Mouse (Mus musculus) embryonic facial prominence, embryonic 14.5 days (tissue): ENCODE data around the gene Lgi4. TPM values are rescaled to one million over a fixed set of nuclear protein-coding genes. Genes with fewer than 3 reads are reported as not detected.

Experiments used
- ATAC-seq: fragments of 200-750 bp; cut with Nextera tagmentation; 2 replicates; pipeline ENCODE4 v1.8.0; 2017; ENCODE audit warnings: low read depth, moderate number of reproducible peaks, moderate TSS enrichment
- DNase-seq: peaks from one replicate; pipeline ENCODE4 v3.0.0-alpha.2; 2015; ENCODE audit warnings: low spot score
- H3K27ac ChIP-seq: fragments of 300-500 bp; sonication (generic); replicated peaks from 2 replicates; pipeline ENCODE4 v1.5.1; 2014; ENCODE audit warnings: low read depth, mild to moderate bottlenecking, low read length, moderate library complexity
- H3K27me3 ChIP-seq: fragments of 300-500 bp; sonication (generic); replicated peaks from 2 replicates; pipeline ENCODE4 v1.6.1; 2014; ENCODE audit warnings: low read length; ENCODE audit not compliant: control insufficient read depth, insufficient read depth
- H3K36me3 ChIP-seq: fragments of 300-500 bp; sonication (generic); 2 replicates; pipeline ENCODE4 v1.6.1; 2014; ENCODE audit warnings: low read length, mixed read lengths; ENCODE audit not compliant: control insufficient read depth, insufficient read depth
- H3K4me1 ChIP-seq: fragments of 300-500 bp; sonication (generic); 2 replicates; pipeline ENCODE4 v1.6.1; 2014; ENCODE audit warnings: antibody characterized with exemption, low read length; ENCODE audit not compliant: control insufficient read depth, insufficient read depth
- H3K4me2 ChIP-seq: fragments of 300-500 bp; sonication (generic); 2 replicates; pipeline ENCODE4 v1.6.1; 2014; ENCODE audit warnings: low read depth, mild to moderate bottlenecking, low read length, moderate library complexity, mixed read lengths
- H3K4me3 ChIP-seq: fragments of 300-500 bp; sonication (generic); 2 replicates; pipeline ENCODE4 v1.5.1; 2014; ENCODE audit warnings: low read depth, mild to moderate bottlenecking, low read length
- H3K9ac ChIP-seq: fragments of 300-500 bp; sonication (generic); 2 replicates; pipeline ENCODE4 v1.6.1; 2014; ENCODE audit warnings: low read depth, mild to moderate bottlenecking, low read length, moderate library complexity, mixed read lengths
- H3K9me3 ChIP-seq: fragments of 300-500 bp; sonication (generic); 2 replicates; pipeline ENCODE4 v1.6.1; 2016; ENCODE audit warnings: low read length; ENCODE audit not compliant: control insufficient read depth
- WGBS: fragments of 180-500 bp; shearing (Covaris S2); extraction: QIAGEN DNeasy Blood & Tissue Kit; methylation state at CpG from one replicate; pipeline ENCODE4 v1.1.7; 2014; 5-methylcytosine and 5-hydroxymethylcytosine counted together
- polyA plus RNA-seq: library from polyadenylated mRNA; unstranded; fragments of >200 nt; fragmentation: Nextera tagmentation; extraction: Ambion mirVana; gene quantifications from 2 replicates; pipeline ENCODE4 v1.2.1, GENCODE M21; 2014

Gene Lgi4
- polyA plus RNA-seq, 1 experiment from 2014 or later, result 0.86 TPM

DNA sequence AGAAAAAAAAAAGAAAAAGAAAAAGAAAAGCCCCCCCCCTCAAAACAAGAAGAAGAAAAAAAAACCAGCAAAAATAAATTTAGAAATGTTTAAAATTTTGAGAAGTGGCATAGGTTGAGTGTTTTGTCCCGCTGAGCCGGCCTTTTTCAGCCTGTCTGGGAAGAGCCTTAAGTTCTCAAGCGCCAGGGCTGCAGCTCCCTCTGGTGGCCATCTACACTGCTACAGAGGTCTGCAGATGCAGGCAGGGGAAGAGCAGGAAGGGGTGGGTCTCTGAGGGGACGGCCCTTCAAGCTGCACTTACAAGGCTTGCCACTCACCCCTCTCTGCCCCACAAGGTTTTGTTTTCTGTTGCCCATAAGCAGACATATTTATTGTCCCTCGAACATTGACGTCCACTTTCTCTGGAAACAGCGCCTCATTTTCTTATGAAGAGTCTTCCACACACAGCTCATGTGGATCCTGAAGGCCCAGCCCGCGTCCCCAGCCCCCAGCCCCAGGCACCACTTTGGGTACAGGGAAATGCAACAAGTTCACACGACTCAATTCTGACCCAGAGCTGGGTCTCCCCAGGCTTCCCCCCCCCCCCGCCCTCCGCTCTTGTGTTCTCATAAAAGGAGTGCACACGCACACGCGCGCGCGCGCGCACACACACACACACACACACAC lies 38.6 kb downstream of the Lgi4 start:
- Histone ChIP-seq H3K4me1 (no peaks in the 10 kb centered on the region), H3K9ac (peak overlapping the region; percentile 49), H3K36me3 (no peaks in the 10 kb centered on the region), H3K4me3 (peak overlapping the region; percentile 30), H3K4me2 (peak overlapping the region; percentile 49), H3K27me3 (no peaks in the 10 kb centered on the region), H3K9me3 (no peaks in the 10 kb centered on the region), H3K27ac (peak overlapping the region; percentile 44)
- peak; percentile 97 for ATAC-seq
- WGBS, result 33% methylated on average over 19 of the region's 20 CpGs
- DNase-seq, result peak; percentile 97

DNA sequence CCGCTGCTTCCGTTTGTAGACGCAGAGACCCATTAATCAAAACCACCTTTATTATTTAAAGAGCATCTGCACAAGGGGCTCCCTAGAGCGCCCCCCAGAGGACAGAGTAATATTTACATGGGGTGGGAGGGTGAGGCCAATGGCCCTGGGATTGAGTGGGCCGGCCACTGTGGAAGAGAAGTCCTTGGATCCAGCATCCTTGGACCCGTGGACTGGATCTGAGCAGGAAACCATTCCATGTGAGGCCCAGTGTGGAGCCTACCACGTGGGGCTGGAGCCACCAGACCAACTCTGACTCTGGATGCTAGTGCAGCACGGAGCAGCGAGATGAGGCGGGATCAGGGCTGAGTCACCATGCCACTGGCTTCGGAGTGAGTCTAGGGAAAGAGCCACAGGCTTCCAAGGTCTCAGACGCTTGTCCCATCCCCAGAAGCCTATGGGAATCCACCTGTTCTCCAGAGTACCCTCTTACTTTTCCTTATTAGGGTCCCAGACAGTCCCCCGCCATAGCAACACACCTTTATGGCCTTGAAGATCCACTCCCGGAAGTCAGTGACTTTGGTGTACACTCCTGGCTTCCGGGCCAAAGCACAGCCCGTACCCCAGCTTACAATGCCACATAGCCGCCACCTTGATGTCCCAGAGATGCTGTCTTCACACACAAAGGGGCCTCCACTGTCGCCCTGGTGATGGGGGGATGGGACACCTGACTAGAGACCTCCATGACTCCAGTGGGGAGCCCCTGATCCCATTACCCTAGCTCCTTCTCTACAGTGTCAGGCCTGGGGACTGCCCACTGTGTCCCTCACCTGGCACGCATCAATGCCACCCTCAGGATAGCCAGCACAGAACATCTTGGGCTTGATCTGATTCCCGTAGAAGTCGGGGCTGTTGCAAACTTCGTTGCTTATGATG lies 39.8 kb downstream of the Lgi4 start:
- no peaks in the 10 kb centered on the region for H3K27me3 ChIP-seq
- no peak for DNase-seq
- H3K9ac ChIP-seq, result no peak overlapping the region
- no peak overlapping the region for H3K27ac ChIP-seq
- H3K9me3 ChIP-seq, result no peaks in the 10 kb centered on the region
- no peaks in the 10 kb centered on the region for H3K4me1 ChIP-seq
- ATAC-seq, result no peak
- H3K4me3 ChIP-seq, result no peak overlapping the region
- H3K4me2 ChIP-seq, result no peak overlapping the region
- H3K36me3 ChIP-seq, result no peaks in the 10 kb centered on the region
- 73% methylated on average over 22 of the region's 22 CpGs for WGBS

DNA sequence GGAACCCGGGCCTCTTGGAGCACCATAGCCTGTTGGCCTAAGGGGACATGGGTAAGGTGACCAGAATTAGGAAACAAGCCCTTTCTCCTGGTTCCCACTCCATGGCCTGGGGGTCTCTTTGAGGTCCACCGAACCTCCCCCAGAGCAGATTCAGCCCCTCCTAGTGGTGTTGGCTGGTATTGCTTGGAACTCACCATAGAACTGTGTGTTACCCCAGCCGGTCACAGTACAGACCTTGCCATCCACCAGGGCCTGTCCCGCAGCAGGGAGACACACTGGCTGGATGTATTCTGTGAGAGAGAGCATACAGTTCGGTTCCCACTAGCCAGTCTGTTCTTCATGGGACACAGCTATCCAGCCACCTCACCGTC lies 40.5 kb downstream of the Lgi4 start:
- no peak for DNase-seq
- WGBS, result 83% methylated on average over 6 of the region's 6 CpGs
- Histone ChIP-seq H3K4me3 (no peak overlapping the region), H3K9ac (no peak overlapping the region), H3K4me2 (no peak overlapping the region), H3K27me3 (no peaks in the 10 kb centered on the region), H3K27ac (no peak overlapping the region), H3K4me1 (no peaks in the 10 kb centered on the region), H3K36me3 (no peaks in the 10 kb centered on the region), H3K9me3 (no peaks in the 10 kb centered on the region)
- no peak for ATAC-seq

DNA sequence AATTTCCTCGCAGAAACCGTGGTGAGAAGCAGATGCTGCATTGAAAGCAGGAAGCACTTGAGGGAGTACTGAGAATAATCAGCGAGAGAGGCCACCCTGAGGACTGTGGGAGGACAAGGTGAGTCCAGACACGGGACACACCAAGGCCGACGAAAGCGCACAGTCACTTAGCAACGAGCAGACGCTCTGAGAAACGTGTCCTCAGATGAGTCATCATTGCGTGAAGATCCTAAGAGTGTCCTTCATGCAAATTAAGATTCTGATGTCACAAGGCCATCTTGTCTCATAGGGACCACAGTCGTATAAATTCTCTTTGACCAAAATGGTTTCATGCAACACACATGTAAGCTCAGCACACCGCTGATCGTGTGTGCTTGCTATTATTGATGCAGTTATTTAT lies 41.6 kb downstream of the Lgi4 start:
- Histone ChIP-seq H3K9ac (no peak overlapping the region), H3K9me3 (no peaks in the 10 kb centered on the region), H3K4me2 (no peak overlapping the region), H3K4me1 (no peaks in the 10 kb centered on the region), H3K27me3 (no peaks in the 10 kb centered on the region), H3K27ac (no peak overlapping the region), H3K36me3 (no peaks in the 10 kb centered on the region), H3K4me3 (no peak overlapping the region)
- DNase-seq (no peak), ATAC-seq (no peak)
- WGBS, result 79% methylated on average over 14 of the region's 14 CpGs

DNA sequence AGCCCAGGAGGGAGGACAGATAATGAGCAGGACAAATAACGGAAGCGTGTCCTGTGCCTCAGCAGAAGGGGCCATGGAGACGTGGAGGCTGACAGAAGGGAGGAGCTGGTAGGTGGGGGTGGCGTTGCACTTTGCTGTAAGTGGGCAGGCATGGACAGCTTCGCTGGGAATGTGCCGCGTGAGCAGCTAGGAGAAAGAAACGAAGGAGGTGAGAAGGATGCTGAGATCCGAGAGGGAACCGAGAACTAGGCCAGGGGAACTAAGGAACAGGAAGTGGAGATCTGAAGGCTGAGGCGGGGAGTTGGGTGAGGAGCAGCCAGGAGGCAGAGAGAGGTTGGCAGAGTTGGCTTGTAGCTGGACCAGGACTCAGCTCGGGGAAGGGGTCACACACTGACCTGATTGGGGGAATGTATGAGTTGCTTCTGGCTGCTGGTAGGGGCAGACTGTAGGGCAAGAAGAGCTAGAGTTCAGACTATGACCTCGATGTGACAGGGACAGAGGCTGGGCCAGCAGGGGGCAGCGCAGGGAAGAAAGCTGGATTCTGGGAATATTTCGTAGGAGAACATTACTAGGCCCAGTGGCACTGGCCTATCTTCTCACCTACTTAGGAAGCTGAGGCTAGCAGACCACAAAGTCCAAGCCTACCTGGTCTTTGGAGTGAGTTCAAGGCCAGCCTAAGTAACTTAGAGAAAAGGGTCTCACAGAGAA lies 46.1 kb downstream of the Lgi4 start:
- Histone ChIP-seq H3K4me1 (no peaks in the 10 kb centered on the region), H3K36me3 (no peaks in the 10 kb centered on the region), H3K4me3 (no peak overlapping the region), H3K9ac (no peak overlapping the region), H3K27me3 (no peaks in the 10 kb centered on the region), H3K27ac (no peak overlapping the region), H3K4me2 (no peak overlapping the region), H3K9me3 (no peaks in the 10 kb centered on the region)
- DNase-seq, result no peak
- WGBS, result 57% methylated on average over 15 of the region's 15 CpGs
- ATAC-seq, result no peak

DNA sequence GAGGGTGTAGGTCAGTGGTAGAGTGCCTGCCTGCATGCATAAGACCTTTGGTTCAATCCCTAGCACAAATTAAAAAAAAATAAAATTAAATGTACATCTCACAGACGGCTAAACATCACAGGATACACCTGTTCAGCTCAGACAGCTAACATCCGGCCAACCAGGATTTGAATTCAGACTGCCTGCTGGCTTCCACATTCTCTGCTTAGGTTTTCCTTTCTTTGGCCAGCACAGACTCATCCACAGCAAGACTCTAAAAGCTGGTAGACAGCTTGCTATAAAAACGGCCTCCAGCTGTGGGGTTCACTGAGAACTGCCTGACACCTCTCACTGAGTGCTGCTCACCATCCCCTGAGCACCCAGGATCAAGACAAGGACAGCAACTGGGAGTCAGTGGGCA lies 47.0 kb downstream of the Lgi4 start:
- Histone ChIP-seq H3K27me3 (no peaks in the 10 kb centered on the region), H3K36me3 (no peaks in the 10 kb centered on the region), H3K27ac (no peak overlapping the region), H3K4me2 (no peak overlapping the region), H3K9ac (no peak overlapping the region), H3K4me3 (no peak overlapping the region), H3K9me3 (no peaks in the 10 kb centered on the region), H3K4me1 (no peaks in the 10 kb centered on the region)
- DNase-seq (no peak), ATAC-seq (no peak)
- 39% methylated on average over 3 of the region's 3 CpGs for WGBS

DNA sequence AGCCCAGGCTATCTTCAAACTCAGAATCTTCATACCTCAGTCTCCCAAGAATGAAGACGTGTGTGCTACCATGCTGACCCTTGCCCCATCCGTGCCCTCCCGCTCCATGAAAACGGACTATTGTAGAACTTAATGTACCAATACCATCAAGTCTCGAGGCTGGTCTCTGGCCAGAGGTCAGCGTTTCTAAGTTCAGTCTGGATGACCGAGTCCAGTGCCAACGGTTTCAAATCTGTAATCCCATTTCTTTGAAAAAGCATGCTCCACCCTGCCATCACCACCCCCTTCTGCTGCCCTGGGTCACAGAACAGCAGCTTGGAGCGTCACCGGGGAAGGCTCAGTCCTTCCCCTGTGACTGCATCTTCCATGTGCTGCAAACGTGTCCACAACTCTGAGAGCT lies 48.6 kb downstream of the Lgi4 start:
- DNase-seq (no peak), ATAC-seq (no peak)
- Histone ChIP-seq H3K36me3 (no peaks in the 10 kb centered on the region), H3K9me3 (no peaks in the 10 kb centered on the region), H3K4me1 (no peaks in the 10 kb centered on the region), H3K4me2 (no peak overlapping the region), H3K4me3 (no peak overlapping the region), H3K9ac (no peak overlapping the region), H3K27ac (no peak overlapping the region), H3K27me3 (no peaks in the 10 kb centered on the region)
- 86% methylated on average over 11 of the region's 11 CpGs for WGBS

DNA sequence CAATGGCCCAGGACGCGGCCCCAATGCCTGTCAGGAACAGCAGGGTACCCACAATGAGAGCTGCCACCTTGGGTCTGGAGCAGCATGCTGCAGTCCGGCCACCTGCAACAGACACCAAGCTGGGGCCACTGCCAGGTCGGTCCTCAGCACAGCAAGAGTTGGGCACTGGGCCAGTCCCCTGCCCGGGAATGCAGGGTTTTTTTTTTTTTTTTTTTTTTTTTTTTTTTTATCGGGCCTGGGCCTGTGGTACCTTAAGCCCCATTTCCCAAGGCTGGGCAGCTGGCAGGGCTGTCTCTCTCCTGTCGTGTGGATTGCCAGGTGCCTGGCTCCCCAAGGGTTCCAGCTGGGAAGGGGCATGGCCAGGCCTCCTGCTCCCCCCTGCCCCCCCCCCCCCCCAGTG lies 49.9 kb downstream of the Lgi4 start:
- H3K36me3 ChIP-seq, result no peaks in the 10 kb centered on the region
- H3K9ac ChIP-seq, result no peak overlapping the region
- H3K27ac ChIP-seq, result no peak overlapping the region
- no peak overlapping the region for H3K4me2 ChIP-seq
- 50% methylated on average over 5 of the region's 7 CpGs for WGBS
- H3K27me3 ChIP-seq, result no peaks in the 10 kb centered on the region
- H3K4me3 ChIP-seq, result no peak overlapping the region
- ATAC-seq (0 out of 2 replicates have a peak, but pooled peaks have one; percentile 19), DNase-seq (no peak)
- H3K9me3 ChIP-seq, result no peaks in the 10 kb centered on the region
- H3K4me1 ChIP-seq, result no peaks in the 10 kb centered on the region
